Mouse (Mus musculus) cerebellum, postnatal 36 days (tissue): ENCODE results near the gene Zfp174.
A peak's percentile ranks its signal among the peaks of the same experiment; 100 is the strongest.

ENCODE experiments used
- DNase-seq, 2 experiments: peaks; one replicate each; pipeline ENCODE4 v3.0.0; 2021 to 2022; ENCODE audit warnings: mixed read lengths in 2 of 2

Gene Zfp174

DNA sequence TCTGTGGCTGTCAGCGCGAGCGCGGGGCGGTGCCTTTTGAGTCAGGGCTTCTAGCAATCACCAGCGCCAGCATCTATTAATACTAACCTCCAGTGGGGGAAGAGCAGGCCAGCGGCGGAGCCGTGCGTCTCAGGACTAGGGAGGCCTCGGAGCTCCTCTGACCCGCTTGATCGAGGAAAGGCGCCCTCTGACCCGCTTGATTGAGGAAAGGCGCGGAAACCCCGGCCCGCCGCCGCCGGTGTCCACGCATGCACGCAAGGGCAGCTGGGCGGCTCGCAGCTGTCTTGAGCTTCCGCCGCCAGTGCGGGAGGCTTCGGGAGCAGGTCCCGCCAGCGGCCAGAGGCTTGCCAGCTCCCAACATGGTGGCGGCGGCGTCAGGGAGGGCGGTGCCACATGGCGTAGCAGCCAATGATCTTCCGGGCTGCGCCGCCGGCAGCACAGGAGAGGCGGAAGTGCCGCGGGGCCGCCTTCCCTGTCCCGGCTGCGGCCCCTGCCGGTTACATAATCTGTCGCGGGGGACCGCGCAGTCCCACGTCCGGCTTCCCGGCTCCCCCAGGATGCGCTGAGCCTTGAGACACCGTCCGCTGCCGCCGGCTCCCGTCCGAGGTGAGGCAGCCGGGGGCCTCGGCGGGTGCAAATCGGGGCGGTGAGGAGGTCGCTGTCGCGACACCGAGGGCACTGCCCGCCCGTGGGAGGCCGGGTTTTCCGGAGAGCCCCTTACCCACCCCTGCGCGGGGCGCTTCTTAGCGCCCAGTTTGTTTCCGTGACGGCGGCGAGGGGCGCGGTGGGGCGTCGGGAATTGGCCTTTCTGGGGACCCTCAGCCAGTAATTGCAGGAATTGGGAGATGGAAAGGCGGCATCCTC lies 37.4 kb downstream of the Zfp174 start, which contains the start of the genes Zfp597 and Gm20695:
Zfp597 (minus strand) TSS at position 361 of the 864 bp plus-strand sequence.
Gm20695 (plus strand) TSS at position 448 of the 864 bp plus-strand sequence.
- DNase-seq, result peak; percentile 91 to 96

DNA sequence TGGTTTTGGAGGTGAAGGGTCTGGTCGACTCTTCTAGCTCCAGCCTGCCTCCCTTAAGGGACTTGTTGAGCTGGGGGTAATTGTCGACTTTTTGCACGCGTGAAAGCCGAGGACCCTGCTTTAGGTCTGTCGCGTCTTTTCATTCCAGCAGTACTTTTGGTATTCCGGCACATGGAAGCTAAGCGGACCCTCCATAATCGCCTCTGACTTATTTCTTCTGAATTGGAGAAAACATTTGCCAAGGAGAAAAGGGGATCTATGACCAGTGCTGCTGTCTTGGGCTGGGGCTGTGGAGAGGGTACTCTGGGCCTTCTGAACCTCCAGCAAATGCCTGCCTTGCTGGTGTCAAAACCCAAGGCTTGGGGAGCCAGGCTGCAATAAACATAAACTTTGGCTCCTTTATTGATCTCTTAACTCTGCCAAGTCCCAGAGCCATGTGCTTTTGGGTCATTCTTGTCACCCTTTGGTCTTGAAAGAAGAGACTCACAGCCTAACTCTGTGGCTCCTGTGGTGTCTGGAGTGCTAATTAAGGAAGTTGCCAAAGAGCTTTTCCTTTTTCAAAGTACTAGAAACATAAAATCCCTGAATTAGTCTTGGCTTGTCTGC lies 38.1 kb downstream of the Zfp174 start:
- DNase-seq, result peak in 1 of 2 experiments; percentile 17

DNA sequence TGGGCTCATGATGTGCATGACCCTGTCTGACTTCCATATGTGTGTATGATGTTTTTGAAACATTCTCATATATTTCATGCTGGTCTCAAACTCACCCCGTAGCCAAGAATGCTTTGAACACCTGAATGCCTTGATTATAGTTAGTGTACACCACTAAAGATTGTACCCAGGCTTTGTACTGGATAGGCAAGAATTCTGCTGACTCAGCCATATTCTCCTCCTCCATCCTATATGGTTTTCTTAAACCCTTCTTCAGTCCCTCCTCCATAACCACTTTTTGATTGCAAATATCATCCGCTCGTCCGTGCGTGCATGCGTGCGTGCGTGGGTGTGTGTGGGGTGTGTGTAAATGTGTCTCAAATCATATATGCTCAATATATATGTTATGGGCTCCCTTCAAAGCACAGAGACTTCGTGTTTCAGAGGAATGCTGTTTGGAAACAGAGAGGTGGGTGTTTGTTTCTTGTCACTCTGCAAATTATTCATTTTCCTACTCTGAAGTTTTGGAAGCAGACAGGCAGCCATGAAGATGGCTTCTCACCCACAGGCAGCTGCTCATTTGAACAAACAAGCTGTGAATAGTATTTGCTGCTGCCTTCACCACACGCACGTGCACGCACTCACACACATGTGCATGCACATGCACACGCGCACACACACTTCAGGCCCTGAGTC lies 44.7 kb downstream of the Zfp174 start:
- no peak for DNase-seq

DNA sequence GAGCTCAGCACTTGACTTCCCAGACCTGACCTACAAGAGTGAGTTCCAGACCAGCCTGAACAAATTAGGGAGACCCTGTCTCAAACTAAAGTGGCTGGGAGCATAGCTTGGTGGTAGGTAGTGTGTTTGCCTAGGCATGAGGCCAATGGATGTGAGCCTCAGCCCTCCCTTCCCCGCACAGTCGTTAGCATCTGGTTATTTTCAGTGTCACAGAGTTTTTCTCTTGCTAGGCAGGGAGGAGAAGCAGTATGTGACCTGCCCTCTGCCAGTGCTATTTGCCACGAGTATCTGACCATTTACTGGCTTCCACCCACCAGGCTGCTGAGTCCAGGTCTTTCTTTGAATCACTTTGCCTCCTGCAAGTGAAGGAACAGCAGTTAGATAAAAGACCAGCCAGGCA lies 46.7 kb downstream of the Zfp174 start:
- no peak for DNase-seq

DNA sequence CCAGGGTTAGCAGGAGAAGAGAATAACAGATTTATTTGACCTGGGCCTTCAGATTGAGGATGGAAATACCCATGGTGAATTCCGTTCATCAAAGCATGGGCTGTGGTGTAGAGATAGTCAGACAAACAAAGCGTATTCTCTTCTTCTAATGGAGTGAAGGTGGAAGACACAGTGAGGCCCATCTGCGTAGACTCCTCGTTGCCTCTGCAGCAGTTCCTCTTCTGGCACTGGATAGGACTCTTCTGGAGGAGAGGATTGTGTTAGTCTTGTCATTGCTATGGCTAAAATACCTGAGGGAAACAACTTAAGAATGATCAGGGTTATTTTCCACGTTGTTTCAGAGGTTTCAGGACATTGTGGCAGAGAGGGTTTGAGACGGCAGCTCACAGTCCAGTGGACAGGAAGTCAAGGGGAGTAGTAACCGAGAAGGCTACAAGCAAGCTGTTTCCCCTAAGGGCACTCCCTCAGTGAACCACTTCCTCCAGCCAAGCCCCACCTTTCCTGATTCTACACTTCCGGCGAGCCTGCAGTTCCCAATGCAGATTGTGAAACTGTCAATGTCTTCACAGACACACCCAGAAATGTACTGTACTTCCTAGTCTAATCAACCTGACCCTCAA lies 48.2 kb downstream of the Zfp174 start:
- no peak for DNase-seq

DNA sequence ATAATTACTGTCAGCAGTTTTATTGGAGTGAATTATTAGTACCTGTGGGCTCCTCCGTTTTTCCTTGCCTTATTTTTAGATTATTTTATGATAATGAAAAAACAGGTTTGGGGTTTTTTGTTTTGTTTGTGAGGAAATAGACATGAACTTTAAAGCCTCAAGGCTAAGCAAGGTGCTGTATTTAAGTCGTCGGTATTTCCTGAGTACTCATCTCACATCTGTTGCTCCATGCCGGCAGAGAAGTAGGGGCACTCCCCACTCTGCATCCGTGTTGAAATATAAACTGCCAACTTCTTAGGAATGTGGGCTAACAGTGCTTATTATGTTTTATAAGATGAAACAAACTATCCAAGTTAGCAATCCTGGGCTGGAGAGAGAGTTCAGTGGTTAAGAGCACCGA lies 49.0 kb downstream of the Zfp174 start:
- no peak for DNase-seq

DNA sequence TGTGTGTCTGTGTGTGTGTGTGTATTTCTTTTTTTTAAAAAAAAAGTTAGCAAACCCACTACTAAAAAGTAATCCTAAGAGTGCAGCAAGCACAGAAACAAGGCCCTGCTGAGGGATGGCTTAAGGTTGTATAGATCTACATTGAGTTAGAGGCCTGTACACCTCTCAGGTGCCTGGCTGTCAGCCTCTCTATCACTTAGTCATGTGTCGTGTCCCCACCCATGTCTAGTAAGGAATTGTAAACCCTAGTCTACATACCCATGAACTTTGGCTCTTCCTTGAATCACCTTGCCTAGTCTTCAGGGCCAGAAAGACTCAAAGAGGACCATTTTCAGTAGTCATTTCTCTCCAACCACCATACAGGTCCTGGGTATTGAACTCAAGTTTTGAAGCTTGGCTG lies 49.5 kb downstream of the Zfp174 start:
- no peak for DNase-seq

DNA sequence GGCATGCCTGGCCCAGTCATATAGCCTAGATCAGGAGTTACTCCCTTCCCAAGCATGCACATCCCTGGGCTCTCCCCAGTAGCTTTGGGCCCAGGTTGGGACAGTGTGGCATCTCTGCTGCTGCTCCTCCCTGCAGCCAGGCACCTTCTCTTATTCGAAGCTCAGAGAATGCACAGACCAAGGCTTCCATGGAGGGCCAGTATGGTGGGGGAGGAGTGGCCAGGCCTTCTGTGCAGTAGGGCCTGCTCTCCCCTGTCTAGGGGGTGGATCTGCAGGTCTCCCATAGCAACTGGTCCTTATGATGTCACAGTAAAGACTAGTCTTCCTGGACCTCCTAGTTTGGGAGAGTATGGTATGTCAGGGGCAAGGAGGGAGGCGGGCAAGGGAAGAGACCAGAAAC lies 60.4 kb downstream of the Zfp174 start:
- DNase-seq, result no peak
